Mouse (Mus musculus) left cerebral cortex, postnatal 14 days (tissue): ENCODE measurements around the gene Gm4131. TPM values are rescaled to one million over a fixed set of nuclear protein-coding genes. Genes with fewer than 3 reads are reported as not detected.

Experiments
- DNase-seq, 2 experiments: peaks; one replicate each; pipeline ENCODE4 v3.0.0; 2021 to 2022; ENCODE audit warnings: low spot score in 2 of 2, mixed read lengths in 1 of 2
- intact Hi-C: fragments of 180-260 bp; cut with DNase I; formaldehyde crosslinking; loops from one replicate; pipeline ENCODE4 v1.15.1; 2025
- total RNA-seq, 2 experiments: library from RNA; stranded (reverse); gene quantifications; 2 replicates each; pipeline ENCODE4 v1.2.3; 2021

Gm4131 gene
- total RNA-seq, 2 experiments from 2014 or later = not detected

DNA sequence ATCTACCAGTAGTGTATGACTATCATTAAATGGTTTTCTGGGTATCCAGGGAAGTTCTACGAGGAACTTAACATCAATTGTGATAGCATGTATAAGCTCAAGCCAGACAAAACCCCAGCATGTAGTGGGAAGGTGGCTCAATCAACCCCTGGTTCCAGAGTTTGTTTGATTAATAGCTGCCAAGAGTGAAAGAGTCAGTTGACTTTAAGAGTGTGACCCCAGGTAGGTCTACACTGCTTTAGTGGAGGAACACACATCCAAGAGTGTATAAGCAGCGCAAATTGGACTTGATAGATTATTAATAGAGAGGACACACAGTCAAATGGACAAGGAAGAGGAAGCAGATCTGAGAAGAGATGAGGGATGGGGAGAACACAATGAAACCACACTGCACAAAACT, 128.9 kb downstream of the Gm4131 start:
- intact Hi-C loops = no loop called here

DNA sequence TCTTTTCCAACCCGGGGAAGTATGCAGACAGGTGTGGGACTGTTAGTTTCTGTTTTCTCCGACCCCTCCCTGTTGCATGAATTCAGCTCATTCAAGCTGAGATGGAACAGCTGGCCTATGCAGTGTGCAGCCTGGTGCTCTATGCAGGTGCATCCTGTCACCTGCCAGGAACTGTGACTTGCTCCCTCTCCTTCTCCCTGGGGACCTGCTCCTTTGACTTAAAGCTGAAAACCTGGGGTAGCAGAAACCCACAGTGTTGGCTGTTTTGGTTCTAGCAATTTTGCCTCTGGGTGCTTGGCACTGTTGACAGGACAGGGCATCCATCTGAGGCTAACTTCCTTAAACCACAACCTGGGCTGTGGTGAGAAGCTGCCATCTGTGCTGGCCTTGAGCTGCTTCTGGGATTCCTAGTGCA, 141.4 kb downstream of the Gm4131 start:
- no peak for DNase-seq
- intact Hi-C loops = no loop called here

More for the DNA sequence above, 128.9 kb downstream of the Gm4131 start:
- no peak for DNase-seq

DNA sequence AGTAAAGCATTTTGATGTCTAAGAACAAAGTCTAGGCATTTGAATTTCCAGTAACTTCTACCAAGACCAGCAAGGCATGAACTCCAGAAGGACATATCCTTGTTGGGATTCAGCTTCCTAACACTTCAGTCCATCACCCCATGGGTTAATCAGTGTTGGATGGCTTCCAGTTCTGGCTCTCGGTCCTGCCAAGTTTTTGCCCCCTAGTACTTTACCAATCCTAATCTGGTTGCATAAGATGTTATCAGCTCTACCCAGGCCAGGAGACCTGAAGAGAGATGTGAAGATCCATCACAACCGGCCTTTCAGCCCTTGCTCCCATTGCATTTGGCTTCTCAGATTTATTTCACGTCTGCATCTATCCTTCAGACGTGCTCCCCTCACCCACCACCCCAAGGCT, 144.5 kb downstream of the Gm4131 start:
- DNase-seq = no peak
- intact Hi-C loops = no loop called here

DNA sequence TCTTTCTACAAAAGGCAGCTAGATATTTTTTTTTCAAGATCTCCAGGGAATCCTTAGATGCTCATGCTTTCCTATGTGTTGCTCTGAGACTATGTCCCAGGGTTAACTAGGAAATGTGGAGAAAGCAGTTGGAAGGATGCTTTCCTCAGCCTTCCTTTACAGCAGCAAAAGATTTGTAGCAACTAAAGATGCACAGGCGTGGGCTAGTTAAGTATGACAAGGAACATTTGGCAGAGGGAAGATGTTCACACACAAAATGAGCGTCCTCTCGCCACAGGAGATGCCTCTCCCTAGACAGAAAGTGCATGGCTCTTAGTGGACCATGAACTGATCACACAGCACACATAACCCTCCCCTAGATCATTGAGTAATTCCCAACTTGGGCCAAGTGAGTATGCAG, 149.2 kb downstream of the Gm4131 start:
- intact Hi-C loops = no loop called here
- peak; percentile 15 to 57 for DNase-seq

DNA sequence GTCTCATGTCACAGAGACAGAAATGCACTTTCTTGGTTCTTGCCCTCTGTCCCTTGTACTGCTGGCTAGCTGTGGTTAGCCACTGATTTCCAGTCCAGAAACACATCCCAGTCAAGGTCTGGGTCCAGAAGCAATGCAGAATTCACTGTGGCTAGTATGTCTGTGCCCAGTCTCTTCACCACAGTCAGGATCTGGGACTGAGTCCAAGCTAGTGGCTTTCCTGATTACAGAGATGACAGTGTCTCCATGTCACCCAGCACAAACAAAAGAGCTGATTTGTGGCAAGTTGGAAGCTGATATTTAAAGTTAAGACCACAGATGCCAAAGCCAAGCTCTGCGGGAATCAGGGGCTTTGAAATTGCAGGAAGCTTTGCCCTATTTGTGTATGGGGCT, 150.0 kb downstream of the Gm4131 start:
- DNase-seq = peak; percentile 54 to 67
- intact Hi-C loops = no loop called here

DNA sequence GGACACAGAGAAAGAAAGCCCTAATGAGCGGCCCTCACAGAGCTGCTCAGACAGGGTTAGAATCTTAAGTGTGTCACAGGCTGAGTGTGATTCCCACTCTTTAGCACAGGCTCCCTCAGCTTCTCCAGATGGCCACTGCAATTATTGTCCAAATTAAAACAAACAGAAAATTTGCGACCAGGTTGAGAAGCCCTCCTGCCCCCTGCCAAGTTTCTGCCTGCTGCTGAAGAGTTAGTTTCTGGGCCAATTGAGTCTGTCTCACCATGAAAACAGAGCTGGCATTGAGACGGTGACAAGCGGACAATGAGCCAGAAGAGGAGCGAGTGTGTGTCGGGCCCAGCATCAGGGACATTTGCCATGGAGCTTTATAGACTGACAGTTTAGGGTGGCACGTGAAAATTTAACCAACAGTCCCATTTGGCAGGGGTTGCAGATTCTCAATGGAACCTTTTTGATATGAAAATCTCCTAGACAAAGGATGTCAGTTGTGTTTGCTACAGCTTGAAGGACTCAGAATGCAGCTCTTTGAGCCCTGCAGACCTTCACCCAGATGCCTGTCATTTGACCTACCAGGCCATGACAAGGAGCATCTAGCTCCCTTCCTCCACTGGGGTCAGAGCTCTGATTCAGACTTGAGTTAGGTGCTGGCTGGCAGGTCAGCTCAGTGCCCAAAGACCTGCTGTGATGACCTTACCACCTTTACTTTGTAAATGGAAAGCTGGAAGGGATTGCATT, 150.5 kb downstream of the Gm4131 start:
- intact Hi-C loops = no loop called here
- peak; percentile 38 to 42 for DNase-seq

Other genes with a start within 250 kb of the Gm4131 start
- gene Gucy1b2, start 110.6 kb downstream of the Gm4131 start, total RNA-seq = under 1 TPM; 0.18 to 0.27 TPM
- gene Fam124a, start 11.2 kb downstream of the Gm4131 start, total RNA-seq = 10 to 100 TPM; 38.2 to 43.7 TPM
- gene Serpine3, start 96.7 kb upstream of the Gm4131 start, total RNA-seq = not detected
- 10 to 100 TPM; 32.6 to 43.4 TPM for gene Ints6, start 194.2 kb upstream of the Gm4131 start, total RNA-seq